Mouse (Mus musculus) embryo, embryonic 10 days (tissue): ENCODE measurements around the gene Ascl3.

ENCODE experiments used
- DNase-seq: peaks from one replicate; pipeline ENCODE4 v3.0.0-alpha.2; 2015; ENCODE audit warnings: low spot score

Gene Ascl3

DNA sequence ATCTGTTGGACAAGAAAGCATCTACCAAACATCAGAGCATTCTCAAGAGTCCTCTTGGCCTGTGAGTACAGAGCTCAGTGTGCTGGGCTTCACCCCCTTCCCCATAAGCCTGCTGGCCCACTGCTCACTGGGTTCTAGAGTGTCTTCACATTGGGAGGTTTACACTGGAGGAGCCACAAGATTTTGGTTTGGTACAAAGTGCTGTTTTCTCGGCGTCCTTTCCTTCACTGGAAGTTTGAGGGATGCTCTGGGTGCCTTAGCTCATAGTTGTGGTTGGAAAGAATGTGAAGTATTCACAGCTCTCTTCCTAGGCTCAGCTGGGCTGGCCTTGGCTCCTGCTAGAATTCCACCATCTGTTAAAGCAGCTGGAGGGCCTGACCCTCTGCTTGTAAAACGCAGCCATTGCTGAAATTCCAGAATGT is 22.6 kb downstream of the Ascl3 start:
- DNase-seq, result peak; percentile 15

DNA sequence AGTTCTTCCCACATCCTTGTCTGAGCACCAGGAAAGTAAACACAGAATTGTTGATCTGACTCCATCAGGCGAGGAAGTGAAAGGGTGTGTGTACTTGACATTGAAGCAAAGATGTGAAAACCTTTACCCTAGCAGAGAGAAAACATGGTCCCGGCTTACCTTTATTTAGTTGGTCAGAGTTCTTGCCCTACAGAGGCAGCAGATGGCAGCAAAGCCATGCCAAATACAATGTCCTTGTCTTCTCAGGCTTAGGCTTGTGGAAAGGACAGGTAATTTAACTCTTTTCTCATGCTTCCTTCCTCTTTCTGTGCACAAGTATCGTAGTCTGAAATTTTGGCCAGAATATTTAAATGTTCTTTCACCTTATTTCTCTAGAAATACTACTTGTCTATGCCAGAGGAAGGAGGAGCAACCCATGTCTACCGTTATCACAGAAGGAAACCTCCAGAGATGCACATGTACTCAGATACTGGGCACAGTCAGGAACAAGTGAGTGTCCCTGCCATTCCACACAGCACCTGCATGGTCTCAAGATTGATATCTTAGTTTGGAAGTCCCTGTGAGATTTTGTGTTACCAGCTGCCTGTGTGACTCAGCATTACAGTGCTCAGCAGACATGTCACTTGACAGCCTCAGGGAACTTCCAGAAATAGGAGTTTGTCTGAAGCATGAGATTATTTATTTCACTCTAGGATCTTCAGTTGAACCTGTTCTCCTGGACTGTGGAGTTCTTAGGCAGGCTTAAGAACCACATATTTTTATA is 24.3 kb downstream of the Ascl3 start:
- DNase-seq, result peak; percentile 77

DNA sequence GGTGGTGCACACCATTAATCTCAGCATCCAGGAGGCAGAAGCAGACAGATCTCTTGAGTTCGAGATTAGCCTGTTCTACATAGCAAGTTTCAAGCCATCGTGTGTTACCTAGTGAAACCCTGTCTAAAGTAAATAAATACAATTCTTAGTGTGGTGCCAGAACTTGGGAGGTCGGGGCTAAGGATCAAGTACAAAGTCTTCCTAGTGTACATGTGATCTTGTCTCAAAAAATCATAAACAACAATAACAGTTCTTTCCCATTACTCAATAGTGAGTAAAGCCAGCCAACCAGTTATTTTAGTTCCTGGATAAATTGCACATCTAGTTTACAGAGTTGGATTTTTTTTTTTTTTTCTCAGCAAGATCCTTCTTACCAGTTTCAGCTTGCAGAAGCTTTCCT is 27.1 kb downstream of the Ascl3 start:
- no peak for DNase-seq

DNA sequence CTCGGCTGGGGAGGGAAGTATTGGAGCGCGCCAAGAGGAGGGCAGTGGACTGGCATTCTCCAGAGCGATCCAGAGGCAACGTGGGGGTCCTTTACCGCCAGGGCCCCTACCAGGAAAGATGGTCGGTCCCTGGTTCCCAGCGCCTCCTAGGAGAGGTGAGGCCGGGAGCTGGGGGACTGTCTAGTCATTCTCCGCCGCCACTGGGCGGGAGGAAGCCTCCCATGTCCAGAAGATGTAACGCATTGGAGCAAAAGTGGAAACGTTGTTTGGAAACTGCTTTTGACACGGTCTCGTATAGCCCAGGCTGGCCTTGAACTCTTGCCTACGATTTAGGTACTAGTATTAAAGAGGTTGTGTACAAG is 27.5 kb downstream of the Ascl3 start:
- DNase-seq, result no peak

DNA sequence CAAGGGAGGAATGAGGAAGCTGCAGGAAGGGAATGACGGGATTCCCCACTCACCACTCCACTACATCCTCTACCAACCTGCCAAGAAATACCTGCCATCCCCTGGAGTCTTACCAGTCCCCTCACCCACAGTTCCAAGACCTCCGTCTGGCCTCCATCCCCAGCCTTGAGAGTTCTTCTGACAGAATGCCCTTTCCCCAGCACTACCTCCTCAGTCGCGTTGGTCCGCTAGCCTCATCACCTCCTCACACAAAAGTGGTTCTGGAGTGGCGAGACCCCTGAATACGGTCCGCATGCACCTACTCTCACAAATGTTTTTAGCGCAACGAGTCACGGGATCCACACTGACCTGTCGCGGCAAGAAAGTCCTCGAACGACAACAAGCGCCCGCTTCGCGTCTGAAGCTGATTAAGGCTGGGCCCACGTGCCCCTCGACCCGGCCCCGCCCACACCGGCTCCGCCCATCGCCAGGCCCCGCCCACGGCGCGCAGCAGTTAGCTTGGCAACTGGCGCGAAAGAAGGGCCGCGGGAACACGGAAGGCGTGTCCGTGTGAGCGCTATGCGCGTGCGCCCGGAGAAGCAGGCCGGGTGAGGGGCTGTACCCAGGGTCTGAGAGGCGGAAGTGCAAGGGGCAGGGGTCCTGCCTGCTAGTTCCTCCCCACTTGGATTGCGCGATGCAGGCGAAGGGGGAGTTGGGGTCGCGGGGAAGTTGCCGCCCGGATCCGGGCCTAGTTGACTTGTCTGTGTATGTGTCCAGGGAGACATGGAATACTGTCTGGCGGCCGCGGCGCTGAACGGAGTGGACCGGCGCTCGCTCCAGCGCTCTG is 28.1 kb downstream of the Ascl3 start, which contains the start of the genes St5 and Akip1:
Gene St5 (minus strand): TSS at position 416 of the 826 bp plus-strand sequence.
Gene Akip1 (plus strand): TSS at position 501 of the 826 bp plus-strand sequence.
- DNase-seq, result peak; percentile 98

DNA sequence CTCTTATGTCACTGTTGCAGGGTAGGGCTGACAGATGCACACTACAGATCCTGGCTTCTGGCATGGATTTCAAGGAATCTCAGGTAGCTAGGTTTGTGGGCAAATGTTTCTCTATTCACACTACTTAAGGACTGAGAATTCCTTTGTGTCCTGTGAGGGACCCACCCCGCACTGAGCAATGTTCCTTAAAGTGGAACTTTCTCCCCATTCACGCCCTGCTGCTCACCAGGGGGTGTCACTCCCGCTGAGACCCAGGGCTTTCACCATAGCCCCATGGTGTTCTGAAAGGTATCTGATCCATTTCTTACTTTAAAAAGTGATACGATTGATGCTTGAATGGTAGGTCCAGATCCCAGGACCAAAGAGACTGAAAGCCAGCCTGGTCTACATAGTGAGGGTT is 28.8 kb downstream of the Ascl3 start:
- no peak for DNase-seq

DNA sequence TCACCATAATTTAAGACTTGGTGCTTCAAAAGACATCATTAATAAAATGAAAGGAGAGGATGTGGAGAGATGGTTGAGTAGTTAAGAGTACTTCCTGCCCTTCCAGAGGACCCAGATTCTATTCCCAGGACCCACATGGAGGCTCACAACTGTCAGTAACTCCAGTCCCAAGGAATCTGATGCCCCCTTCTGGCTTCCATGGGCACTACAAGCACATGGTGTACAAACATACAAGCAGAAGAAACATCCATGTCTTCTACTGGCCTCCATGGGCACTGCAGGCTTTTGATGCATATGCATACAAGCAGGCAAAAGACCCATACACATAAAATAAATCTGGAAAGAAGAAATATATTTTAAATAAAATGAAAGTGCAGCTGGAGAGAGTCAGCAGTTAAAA is 31.3 kb downstream of the Ascl3 start:
- DNase-seq, result no peak

DNA sequence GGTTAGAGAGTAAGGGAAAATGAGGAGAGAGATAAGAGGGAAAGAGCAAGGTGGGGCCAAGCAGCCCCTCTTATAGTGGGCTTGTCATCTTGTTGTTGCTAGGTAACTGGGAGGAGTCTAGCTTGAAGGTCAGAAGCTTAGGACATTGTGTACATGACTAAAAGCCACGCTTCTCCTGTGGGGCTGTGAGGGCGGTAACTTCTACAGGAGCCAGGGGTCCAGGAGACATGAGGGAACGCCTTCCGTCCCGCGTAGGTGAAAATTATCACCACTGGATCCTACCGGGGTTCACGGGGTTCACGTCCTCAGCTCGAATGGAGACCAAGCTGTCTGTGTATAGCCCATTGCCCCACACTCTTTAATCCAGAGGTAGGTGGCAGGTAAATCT is 36.2 kb downstream of the Ascl3 start:
- DNase-seq, result no peak

DNA sequence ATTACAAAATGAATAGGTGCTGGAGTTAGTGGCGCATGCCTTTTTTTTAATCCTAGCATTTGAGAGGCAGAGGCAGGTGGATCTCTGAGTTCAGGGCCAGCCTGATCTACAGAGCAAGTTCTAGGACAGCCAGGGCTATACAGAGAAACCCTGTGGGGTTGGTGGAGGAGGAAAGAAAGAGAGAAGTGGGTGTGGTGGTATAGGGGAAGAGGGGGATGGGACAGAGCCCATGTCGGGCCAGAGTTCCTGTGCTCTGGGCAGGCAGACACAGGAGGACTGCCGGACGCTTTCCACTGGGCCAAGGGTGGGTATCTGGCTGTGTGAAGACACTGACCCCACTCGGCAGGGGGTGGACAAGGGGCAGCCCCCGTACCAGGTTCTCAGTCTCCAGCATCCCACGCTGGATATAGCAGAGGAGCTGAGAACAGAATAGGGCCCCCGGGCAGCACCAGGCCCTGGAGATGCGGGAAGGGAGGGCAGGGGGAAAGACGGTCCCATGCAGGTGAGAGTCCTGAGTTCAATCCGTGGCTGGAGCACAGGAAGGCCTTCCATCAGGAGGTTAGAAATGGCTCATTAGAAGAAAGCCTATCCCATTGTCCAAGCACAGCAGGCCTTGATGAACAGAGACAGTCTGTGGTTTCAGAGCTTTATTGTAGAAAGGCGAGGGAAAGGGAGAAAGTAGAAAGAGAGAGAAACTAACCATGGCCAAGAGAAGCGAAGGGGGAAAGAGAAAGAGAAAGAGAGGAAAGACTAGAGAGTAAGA is 36.8 kb downstream of the Ascl3 start:
- DNase-seq, result no peak

DNA sequence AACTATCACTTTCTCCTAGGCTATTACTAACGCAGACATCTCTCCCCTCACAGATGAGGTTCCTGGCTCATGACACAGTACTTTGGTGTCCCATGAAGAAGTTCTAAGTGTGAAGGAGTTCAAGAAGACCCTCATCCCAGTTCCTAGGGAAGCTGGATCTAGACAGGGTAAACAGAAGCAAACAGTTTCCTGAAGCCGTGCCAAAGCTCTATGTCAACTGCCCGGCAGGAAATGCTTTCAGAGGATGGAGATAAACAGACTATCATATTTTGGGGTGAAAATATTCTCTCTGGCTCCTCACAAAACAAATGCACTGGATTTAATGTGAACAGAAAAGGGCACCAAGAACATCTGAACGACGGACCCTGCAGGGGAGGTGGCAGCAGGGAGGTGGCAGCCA is 40.6 kb downstream of the Ascl3 start:
- no peak for DNase-seq

DNA sequence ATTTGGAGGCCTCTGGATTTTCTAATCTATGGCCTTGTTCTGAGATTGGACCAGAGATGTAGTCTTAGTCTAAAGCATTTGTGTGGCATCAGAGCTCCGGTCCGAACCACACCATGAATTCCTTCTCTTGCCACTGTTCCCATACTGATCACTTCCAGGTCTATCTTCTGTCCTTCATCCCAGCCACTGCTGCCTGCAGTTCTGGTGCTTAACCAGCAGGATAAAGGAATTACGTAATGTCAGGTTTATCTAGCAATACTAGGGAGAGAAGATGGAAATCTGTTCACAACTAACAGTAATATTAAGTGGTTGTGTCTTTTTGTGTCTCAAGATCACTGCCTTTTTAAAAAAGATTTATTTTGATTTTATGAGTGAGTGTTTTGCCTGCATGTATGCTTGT is 41.4 kb downstream of the Ascl3 start:
- DNase-seq, result no peak

DNA sequence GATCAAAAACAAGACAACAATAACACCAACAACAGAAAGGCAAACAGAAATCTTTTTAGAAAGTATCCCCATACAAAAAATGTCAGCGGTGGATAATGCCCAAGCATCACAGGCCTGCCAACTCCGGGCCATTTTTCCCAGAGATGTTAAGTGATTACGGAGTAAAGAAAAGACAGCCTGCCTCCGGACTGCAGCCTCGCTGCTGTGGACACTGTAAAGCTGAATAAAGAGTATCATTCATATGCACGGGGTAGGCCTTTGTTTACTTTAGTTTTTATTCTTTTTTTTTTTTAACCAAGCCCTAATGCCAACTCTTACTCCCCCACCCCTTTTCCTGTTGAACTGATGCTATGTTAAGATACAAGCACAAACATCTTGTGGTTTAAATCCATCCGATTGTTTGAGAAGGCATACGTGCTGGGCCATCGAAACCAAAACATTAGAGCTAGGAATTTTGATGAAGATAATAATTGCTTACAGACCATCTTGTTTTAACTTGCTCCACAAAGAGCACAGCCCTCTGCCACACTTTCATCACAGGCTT is 44.9 kb downstream of the Ascl3 start:
- DNase-seq, result no peak

DNA sequence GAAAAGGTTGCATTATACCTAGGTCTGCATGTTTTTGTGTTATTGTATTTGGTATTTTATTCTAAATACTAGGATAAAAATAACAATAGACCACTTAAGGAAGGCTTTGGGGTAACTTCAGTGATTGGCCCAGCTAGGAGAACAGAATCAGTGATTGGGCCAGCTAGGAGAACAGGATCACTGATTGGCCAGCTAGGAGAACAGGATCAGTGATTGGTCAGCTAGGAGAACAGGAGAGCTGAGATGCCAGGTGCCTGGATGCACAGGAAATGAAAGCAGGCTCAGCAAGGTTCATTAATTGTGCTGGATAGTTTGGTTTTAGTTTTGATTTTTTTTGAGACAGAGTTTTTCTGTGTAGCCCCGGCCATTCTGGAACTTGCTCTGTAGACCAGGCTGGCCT is 50.6 kb downstream of the Ascl3 start:
- no peak for DNase-seq

DNA sequence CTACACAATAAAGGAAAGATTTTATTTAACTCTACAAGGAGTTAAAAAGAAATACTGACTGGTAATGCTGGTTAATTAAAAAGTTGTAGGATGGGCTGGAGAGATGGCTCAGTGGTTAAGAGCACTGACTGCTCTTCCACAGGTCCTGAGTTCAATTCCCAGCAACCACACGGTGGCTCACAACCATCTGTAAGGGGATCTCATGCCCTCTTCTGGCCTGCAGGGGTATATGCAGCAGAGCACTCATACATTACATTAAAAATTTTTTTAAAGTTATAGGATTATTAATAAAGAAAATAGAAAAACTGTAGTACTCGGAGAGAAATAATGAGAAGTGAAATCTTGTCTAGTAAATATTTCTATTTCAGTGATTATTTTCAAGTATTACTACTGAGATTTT is 51.2 kb downstream of the Ascl3 start:
- DNase-seq, result no peak
